Mouse (Mus musculus) embryonic fibroblast, embryonic 13.5 days (primary cell): Measurements from ENCODE around the gene Banf1.
A peak's percentile ranks its signal among the peaks of the same experiment; 100 is the strongest.

Experiments
- CTCF ChIP-seq: IDR thresholded peaks from 2 replicates; pipeline ENCODE4 v1.5.1; 2011; ENCODE audit warnings: mild to moderate bottlenecking, control low read depth, low read length, moderate library complexity, borderline replicate concordance; ENCODE audit not compliant: insufficient read depth
- POLR2A ChIP-seq: IDR thresholded peaks from 2 replicates; pipeline ENCODE4 v1.6.1; 2011; ENCODE audit warnings: low read depth, mild to moderate bottlenecking, control low read depth, low read length, moderate library complexity

- TF ChIP-seq CTCF (peak; percentile 57; the same call in 1 of the 2 replicates), POLR2A (no peak)
Measured at GRCm38 (mm10) chr19:5407133-5407532, 40.2 kb upstream of the Banf1 start.
